Mouse (Mus musculus) ovary, postnatal 10 days (tissue): ENCODE results near the gene Umps.

Source experiments
- DNase-seq: peaks from one replicate; pipeline ENCODE4 v3.0.0; 2022; ENCODE audit warnings: low spot score

Gene Umps

DNA sequence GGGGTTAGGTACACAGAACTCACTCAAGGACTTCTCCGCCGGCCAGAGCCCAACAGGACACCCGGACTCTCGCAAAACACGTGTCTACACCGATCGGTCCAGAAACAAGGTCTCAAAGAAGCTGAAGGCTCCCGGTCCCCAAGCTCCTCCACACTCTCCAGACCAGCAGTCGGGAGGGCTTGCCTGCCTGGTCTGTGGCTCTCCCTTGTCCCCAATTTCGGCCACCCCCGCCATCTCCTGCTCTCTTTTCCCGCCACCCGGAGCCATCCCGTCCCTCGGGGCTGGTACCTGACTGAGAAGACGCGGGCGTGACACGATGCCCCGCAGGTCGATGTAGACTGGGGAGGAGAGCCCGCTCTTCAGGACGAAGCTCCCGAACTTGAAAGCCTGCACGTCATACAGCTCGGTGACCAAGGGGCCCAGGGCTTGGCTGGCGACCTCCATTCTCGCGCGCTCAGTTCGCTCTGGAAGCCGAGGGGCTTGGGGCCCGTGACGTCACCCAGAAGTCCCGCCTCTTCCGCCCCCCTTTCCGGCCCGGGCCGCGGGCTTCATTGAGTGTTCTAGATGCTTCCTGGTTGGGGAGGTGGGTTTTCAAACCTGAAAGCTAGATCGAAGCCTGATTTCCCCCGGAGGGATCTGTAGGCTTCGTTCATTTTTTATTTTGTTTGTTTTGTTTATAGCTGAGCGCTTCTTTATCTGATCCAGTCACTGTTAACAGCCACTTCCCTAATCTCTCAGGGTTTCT, at the start of gene Umps:
Gene Umps (minus strand): TSS at position 501 of the 745 bp plus-strand sequence.
- peak; percentile 62 for DNase-seq

GRCm38 (mm10) chr16:34011991-34012845, 45.4 kb upstream of the Umps start:
- no peak for DNase-seq

- DNase-seq, result no peak
Observed at GRCm38 (mm10) chr16:34009567-34009966, 42.7 kb upstream of the Umps start.

GRCm38 (mm10) chr16:34005986-34006385, 39.1 kb upstream of the Umps start:
- no peak for DNase-seq

DNA sequence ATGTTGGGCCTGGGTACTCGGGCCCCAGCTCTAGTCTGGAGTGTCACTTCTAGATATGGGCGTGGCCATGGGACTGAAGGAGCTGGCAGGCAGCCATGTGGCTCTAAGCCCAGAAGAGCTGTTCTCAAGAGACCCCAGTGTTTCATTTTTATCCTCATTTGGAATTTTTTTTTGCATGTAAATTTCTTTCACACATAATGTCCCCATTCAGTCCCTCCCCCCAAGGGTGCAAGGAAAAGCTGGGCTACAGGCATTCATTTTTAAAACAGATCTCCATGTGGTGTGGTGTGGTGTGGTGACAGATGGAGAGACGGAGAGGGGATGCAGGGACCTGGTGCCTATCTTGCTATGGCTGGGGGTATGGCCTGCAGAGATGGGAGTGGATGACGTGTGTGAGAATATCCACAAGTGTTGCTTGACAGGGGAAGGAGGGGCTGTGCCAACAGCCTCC, 37.3 kb upstream of the Umps start:
- no peak for DNase-seq

- no peak for DNase-seq
Observed at GRCm38 (mm10) chr16:34003566-34004127, 36.8 kb upstream of the Umps start.

- no peak for DNase-seq
Observed at GRCm38 (mm10) chr16:34000715-34001114, 33.9 kb upstream of the Umps start.

- DNase-seq, result no peak
Observed at GRCm38 (mm10) chr16:33999388-33999787, 32.5 kb upstream of the Umps start.

GRCm38 (mm10) chr16:33998011-33998410, 31.2 kb upstream of the Umps start:
- DNase-seq, result no peak

DNA sequence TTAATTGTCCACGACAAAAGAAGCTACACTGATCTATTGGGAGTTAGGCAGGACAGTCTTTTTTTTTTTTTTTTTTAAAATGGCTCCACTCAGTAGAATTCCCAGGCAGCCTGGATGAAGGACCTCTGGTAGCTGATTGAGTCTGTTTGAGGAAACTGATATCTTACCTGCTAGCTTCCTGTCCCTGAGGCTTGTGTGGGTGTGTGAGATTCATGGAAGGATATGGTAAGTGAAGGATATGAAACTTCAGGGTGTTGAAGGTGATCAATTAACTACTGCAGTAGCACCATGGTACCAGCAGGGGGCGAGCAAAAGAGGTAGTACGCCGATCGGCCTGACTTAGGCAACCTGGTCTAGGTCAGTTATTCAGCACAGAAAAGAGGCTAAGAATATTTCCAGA, 29.2 kb upstream of the Umps start:
- no peak for DNase-seq

DNA sequence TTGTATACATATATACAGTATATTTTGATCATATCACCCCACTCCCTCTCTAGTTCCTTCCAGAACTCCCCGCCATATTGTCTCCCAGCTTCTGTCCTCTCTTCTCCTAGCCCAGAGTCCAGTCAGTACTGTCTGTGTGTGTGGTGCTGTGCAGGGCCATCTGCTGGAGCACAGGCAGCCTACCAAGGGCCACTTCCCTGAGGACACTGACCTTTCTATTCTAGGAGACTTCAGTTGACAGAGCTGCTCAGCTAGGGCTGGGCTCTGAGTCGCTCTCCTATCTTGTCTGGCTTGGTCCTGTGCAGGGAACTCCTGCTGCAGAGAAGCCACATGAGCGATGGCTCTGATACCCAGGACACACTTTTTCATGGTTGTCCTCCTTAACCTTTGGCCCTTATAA, 28.7 kb upstream of the Umps start:
- no peak for DNase-seq

- DNase-seq, result no peak
Observed at GRCm38 (mm10) chr16:33994321-33994720, 27.5 kb upstream of the Umps start.

GRCm38 (mm10) chr16:33990712-33991111, 23.9 kb upstream of the Umps start:
- DNase-seq, result no peak

DNA sequence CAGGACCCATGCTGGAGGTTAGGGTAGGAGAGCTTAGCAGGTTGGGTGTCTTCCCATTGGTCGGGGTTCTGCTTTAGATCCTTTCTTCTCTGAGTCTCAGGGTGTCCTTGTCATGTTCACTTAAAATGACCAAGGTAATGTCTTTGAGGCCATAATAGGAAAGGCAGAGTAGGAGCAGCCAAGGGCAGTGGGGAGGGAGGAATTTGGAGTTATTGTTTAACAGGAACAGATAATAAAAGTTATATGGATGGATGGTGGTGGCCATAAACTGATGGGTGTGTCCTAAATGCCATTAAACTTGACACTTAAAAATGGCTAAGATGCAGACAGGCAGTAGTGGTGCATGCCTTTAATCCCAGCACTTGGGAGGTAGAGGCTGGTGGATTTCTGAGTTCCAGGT, 22.3 kb upstream of the Umps start:
- no peak for DNase-seq

- no peak for DNase-seq
Observed at GRCm38 (mm10) chr16:33988358-33989012, 21.6 kb upstream of the Umps start.

GRCm38 (mm10) chr16:33986993-33987392, 20.2 kb upstream of the Umps start:
- DNase-seq, result no peak

- DNase-seq, result no peak
Observed at GRCm38 (mm10) chr16:33985372-33985771, 18.5 kb upstream of the Umps start.

- no peak for DNase-seq
Observed at GRCm38 (mm10) chr16:33983712-33984111, 16.9 kb upstream of the Umps start.

- DNase-seq, result no peak
Observed at GRCm38 (mm10) chr16:33979855-33980254, 13.0 kb upstream of the Umps start.

DNA sequence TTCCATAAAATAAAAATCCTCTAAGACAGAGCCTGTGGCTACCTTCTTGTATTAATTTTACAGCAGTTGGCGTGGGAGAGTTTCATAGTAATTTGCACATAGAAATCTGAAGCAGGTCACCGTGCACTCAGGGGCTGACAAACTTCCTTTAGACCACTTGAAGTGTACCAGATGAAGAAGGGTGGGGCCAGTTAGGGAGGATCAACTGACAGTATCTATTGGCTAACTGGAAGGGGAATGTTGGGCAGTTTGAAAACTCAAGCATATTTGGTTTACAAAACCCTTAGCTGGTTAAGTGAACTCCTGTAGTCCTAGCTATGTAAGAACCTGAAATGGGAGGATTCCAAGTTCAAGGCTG, 424 bp upstream of the Umps start:
- no peak for DNase-seq

DNA sequence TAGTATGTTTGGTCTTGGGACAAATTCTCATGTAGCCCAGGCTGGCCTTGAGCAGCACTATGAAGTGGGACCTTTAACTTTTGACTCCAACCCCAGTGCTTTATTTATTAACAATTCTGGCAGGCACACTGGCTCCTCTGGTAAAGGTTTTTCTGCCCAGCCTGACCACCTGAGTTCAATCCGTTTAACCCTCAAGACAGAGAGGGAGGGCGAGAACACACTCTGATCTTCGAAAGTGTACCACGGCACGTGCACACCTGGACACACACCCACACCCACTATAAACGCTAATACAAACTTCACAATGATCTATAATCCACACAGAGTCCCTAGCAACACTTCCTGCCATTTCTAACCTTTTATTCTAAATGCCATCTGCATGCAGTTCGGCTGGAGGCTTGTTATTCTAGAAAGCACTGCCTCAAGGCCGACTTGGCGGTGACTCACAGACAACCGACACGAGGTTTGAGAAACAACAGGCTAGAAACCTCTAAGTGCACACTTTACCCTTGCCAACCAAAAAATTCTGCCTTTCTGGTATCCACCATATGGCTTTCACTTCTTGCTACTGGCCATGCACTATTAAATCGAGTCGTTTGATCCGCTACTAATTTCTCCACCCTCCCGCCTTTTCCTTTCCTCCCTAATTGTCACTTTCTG, 830 bp downstream of the Umps start:
- DNase-seq, result no peak

- DNase-seq, result no peak
Observed at GRCm38 (mm10) chr16:33963509-33963908, 3.3 kb downstream of the Umps start.
